ENCODE assay signal across 15 mouse cellular contexts in the genomic region with DNA sequence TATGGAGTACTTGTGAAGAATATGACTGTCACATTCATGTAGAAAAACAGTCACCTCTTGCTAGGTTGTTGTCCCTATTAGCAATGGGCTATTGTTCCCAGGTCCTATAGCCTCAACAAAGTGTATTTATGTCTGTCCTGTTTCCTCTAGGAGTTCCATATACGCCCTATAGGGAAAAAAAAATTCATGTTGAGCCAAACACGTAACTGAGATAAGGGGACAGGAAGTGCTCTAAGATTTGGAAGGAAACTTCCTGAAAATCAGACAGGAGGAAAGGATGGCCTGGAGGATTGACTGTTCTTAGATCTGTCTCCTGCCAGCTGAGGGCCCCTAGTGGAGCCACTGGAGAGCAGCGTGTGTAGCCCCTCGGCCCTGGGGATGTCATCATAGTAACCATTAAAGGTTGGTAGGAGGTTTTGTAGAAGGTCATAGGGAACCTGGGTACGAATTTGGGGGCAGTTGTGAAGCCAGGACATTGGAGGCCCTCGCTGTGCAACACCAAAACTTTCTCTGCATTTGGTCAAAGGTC. TPM values are rescaled to one million over a fixed set of nuclear protein-coding genes. Genes with fewer than 3 reads are reported as not detected.
DNase-seq lines count a peak whose midpoint lies in the region; ATAC-seq and TF ChIP-seq lines count a peak whose summit lies in the region.
"Had no signal": no experiment of that assay in that cellular context is flagged by ENCODE, and none has a peak within 500 bp of the region (broad histone marks: within the 10 kb centered on the region; RNA-seq: fewer than 3 reads in every experiment).

No protein-coding gene starts in this region.

- no peak for DNase-seq in hindbrain, postnatal 0 days (ENCODE audit: low spot score)
- no peak for DNase-seq in hindbrain, embryonic 14.5 days (ENCODE audit: low spot score)
- peak; percentile 33 for DNase-seq in ZHBTc4 (ENCODE audit: low read depth, low spot score)
- no peak for DNase-seq in left cerebral cortex, postnatal 25 days (ENCODE audit: low spot score in 2 of 2)
- DNase-seq: cerebellum, adult 9-11 months; gastrocnemius, postnatal 14 days; thymus, postnatal 25 days had no signal

- no peaks in the 10 kb centered on the region for H3K9me3 ChIP-seq in hindbrain, postnatal 0 days (ENCODE audit: low read length)
- H3K9me3 ChIP-seq in hindbrain, embryonic 14.5 days (ENCODE audit: control insufficient read depth, low read length): no peaks in the 10 kb centered on the region
- H3K9me3 ChIP-seq in liver, embryonic 16.5 days (replicated peaks; ENCODE audit: control insufficient read depth, low read length): no peaks in the 10 kb centered on the region
- H3K9me3 ChIP-seq in liver, embryonic 12.5 days (replicated peaks): no peaks in the 10 kb centered on the region
- H3K9me3 ChIP-seq: embryonic facial prominence, embryonic 12.5 days; forebrain, embryonic 13.5 days; liver, embryonic 15.5 days had no signal

- no peaks in the 10 kb centered on the region for H3K36me3 ChIP-seq in hindbrain, postnatal 0 days (ENCODE audit: insufficient read depth, low read length)
- H3K36me3 ChIP-seq in hindbrain, embryonic 14.5 days (replicated peaks; ENCODE audit: control insufficient read depth, insufficient read depth): no peaks in the 10 kb centered on the region
- H3K36me3 ChIP-seq in liver, embryonic 16.5 days (ENCODE audit: control insufficient read depth, insufficient read depth): no peaks in the 10 kb centered on the region
- no peaks in the 10 kb centered on the region for H3K36me3 ChIP-seq in liver, embryonic 12.5 days
- H3K36me3 ChIP-seq: embryonic facial prominence, embryonic 12.5 days; liver, embryonic 15.5 days had no signal

- intact Hi-C loops in left cerebral cortex, postnatal 25 days (cut with DNase I): no loop called here

- no peak overlapping the region for H3K9ac ChIP-seq in hindbrain, postnatal 0 days (replicated peaks; ENCODE audit: low read length)
- no peak overlapping the region for H3K9ac ChIP-seq in hindbrain, embryonic 14.5 days
- H3K9ac ChIP-seq in liver, embryonic 16.5 days (ENCODE audit: low read depth, low read length): no peak overlapping the region
- H3K9ac ChIP-seq in liver, embryonic 12.5 days: no peak overlapping the region
- H3K9ac ChIP-seq: embryonic facial prominence, embryonic 12.5 days; forebrain, embryonic 13.5 days; liver, embryonic 15.5 days had no signal

- WGBS in hindbrain, postnatal 0 days: 57% methylated on average over 6 of the region's 6 CpGs
- WGBS in hindbrain, embryonic 14.5 days: 58% methylated on average over 6 of the region's 6 CpGs
- WGBS in liver, embryonic 16.5 days (ENCODE audit: insufficient replicate concordance): 26% methylated on average over 6 of the region's 6 CpGs
- 26% methylated on average over 6 of the region's 6 CpGs for WGBS in liver, embryonic 12.5 days (ENCODE audit: insufficient replicate concordance)

- no peaks in the 10 kb centered on the region for H3K4me1 ChIP-seq in hindbrain, postnatal 0 days (ENCODE audit: insufficient read depth, low read length)
- H3K4me1 ChIP-seq in hindbrain, embryonic 14.5 days (replicated peaks; ENCODE audit: control insufficient read depth, insufficient read depth, low read length): no peaks in the 10 kb centered on the region
- H3K4me1 ChIP-seq in liver, embryonic 16.5 days (ENCODE audit: control insufficient read depth, low read depth, low read length): peaks cover 4% of the 10 kb centered on the region; the same call in 1 of the 2 replicates
- H3K4me1 ChIP-seq in liver, embryonic 12.5 days: peaks cover 18% of the 10 kb centered on the region
- H3K4me1 ChIP-seq: forebrain, embryonic 13.5 days had no signal

- no peaks in the 10 kb centered on the region for H3K27me3 ChIP-seq in hindbrain, postnatal 0 days (ENCODE audit: insufficient read depth, low read length)
- no peaks in the 10 kb centered on the region for H3K27me3 ChIP-seq in hindbrain, embryonic 14.5 days (ENCODE audit: control insufficient read depth, insufficient read depth, low read length)
- no peaks in the 10 kb centered on the region for H3K27me3 ChIP-seq in liver, embryonic 16.5 days (ENCODE audit: control insufficient read depth, insufficient read depth, low read depth, low read length)
- H3K27me3 ChIP-seq in liver, embryonic 12.5 days (replicated peaks): no peaks in the 10 kb centered on the region
- H3K27me3 ChIP-seq: embryonic facial prominence, embryonic 12.5 days; forebrain, embryonic 13.5 days; liver, embryonic 15.5 days had no signal

- no peak overlapping the region for H3K4me3 ChIP-seq in hindbrain, postnatal 0 days (ENCODE audit: low read length)
- no peak overlapping the region for H3K4me3 ChIP-seq in hindbrain, embryonic 14.5 days (replicated peaks; ENCODE audit: low read length)
- no peak overlapping the region for H3K4me3 ChIP-seq in liver, embryonic 16.5 days (ENCODE audit: low read depth, low read length)
- no peak overlapping the region for H3K4me3 ChIP-seq in liver, embryonic 12.5 days
- H3K4me3 ChIP-seq: embryonic facial prominence, embryonic 12.5 days; forebrain, embryonic 13.5 days; liver, embryonic 15.5 days; myocyte had no signal

- TF ChIP-seq CTCF in hindbrain, postnatal 0 days (IDR thresholded peaks at IDR 0.05; ENCODE audit: low read depth): peak; percentile 28

- ATAC-seq in hindbrain, postnatal 0 days: no peak
- ATAC-seq in hindbrain, embryonic 14.5 days (ENCODE audit: low FRiP score): no peak
- peak; percentile 30; the same call in 1 of the 2 replicates for ATAC-seq in liver, embryonic 16.5 days (ENCODE audit: low read depth)
- no peak for ATAC-seq in liver, embryonic 12.5 days
- ATAC-seq in megakaryocyte progenitor cell, adult 5-6 weeks (replicated peaks; ENCODE audit: poor library complexity): peak; percentile 29; the same call in 1 of the 2 replicates
- ATAC-seq: activated CD4-positive, CD25-positive, alpha-beta regulatory T cell, adult 4 months; forebrain, embryonic 13.5 days had no signal

- H3K4me2 ChIP-seq in hindbrain, postnatal 0 days (ENCODE audit: low read depth, low read length): no peak overlapping the region
- H3K4me2 ChIP-seq in hindbrain, embryonic 14.5 days (replicated peaks): no peak overlapping the region
- no peak overlapping the region for H3K4me2 ChIP-seq in liver, embryonic 16.5 days (ENCODE audit: low read depth, low read length)
- H3K4me2 ChIP-seq in liver, embryonic 12.5 days: no peak overlapping the region
- H3K4me2 ChIP-seq: embryonic facial prominence, embryonic 12.5 days; forebrain, embryonic 13.5 days; liver, embryonic 15.5 days had no signal

- no peak overlapping the region for H3K27ac ChIP-seq in hindbrain, postnatal 0 days
- H3K27ac ChIP-seq in hindbrain, embryonic 14.5 days: no peak overlapping the region
- no peak overlapping the region for H3K27ac ChIP-seq in liver, embryonic 16.5 days (ENCODE audit: low read length)
- H3K27ac ChIP-seq in liver, embryonic 12.5 days: no peak overlapping the region
- H3K27ac ChIP-seq: embryonic facial prominence, embryonic 12.5 days; forebrain, embryonic 13.5 days; liver, embryonic 15.5 days had no signal

RNA-seq across cellular contexts. Expression of a gene that starts 20.5 kb away (rescaled TPM):
- total RNA-seq in hindbrain, postnatal 0 days (2014; rRNA removed): 6.2 and 6.5 TPM in 2 replicates
- polyA plus RNA-seq in hindbrain, postnatal 0 days (2015; fragmentation: Nextera tagmentation; extraction: Ambion mirVana): 6.1 and 6.4 TPM in 2 replicates
- polyA plus RNA-seq in hindbrain, embryonic 14.5 days (2014; fragmentation: Nextera tagmentation; extraction: Ambion mirVana): 5.3 and 5.5 TPM in 2 replicates
- polyA plus RNA-seq in liver, embryonic 16.5 days (2015; fragmentation: Nextera tagmentation; extraction: Ambion mirVana): 16.2 and 16.6 TPM in 2 replicates
- polyA plus RNA-seq in liver, embryonic 12.5 days (2016; fragmentation: Nextera tagmentation; extraction: Ambion mirVana): 10.5 and 10.6 TPM in 2 replicates
- 3.9 and 4.5 TPM in 2 replicates for total RNA-seq in megakaryocyte progenitor cell, adult 5-6 weeks (2015)
- 1.6 and 3.9 TPM in 2 replicates for total RNA-seq in megakaryocyte progenitor cell, adult 5-6 weeks (2017)
- total RNA-seq in left cerebral cortex, postnatal 25 days (2021): 1 to 10 TPM; 7.6 to 8.6 TPM

RNA-seq across cellular contexts. Expression of a gene that starts 42.0 kb away (rescaled TPM):
- total RNA-seq in hindbrain, postnatal 0 days (2014; rRNA removed): 40.4 and 50.2 TPM in 2 replicates
- 31.3 and 33.6 TPM in 2 replicates for polyA plus RNA-seq in hindbrain, postnatal 0 days (2015; fragmentation: Nextera tagmentation; extraction: Ambion mirVana)
- polyA plus RNA-seq in hindbrain, embryonic 14.5 days (2014; fragmentation: Nextera tagmentation; extraction: Ambion mirVana): 42.0 and 49.4 TPM in 2 replicates
- polyA plus RNA-seq in liver, embryonic 16.5 days (2015; fragmentation: Nextera tagmentation; extraction: Ambion mirVana): 0.69 and 0.72 TPM in 2 replicates
- 1.1 and 2.4 TPM in 2 replicates for polyA plus RNA-seq in liver, embryonic 12.5 days (2016; fragmentation: Nextera tagmentation; extraction: Ambion mirVana)
- 0.62 and 2.8 TPM in 2 replicates for total RNA-seq in megakaryocyte progenitor cell, adult 5-6 weeks (2015)
- total RNA-seq in megakaryocyte progenitor cell, adult 5-6 weeks (2017): 0.51 and 3.7 TPM in 2 replicates
- 10 to 100 TPM; 35.0 to 39.0 TPM for total RNA-seq in left cerebral cortex, postnatal 25 days (2021)

RNA-seq across cellular contexts. Expression of a gene that starts 54.8 kb away (rescaled TPM):
- 74.2 and 124 TPM in 2 replicates for total RNA-seq in hindbrain, postnatal 0 days (2014; rRNA removed)
- 526 and 544 TPM in 2 replicates for polyA plus RNA-seq in hindbrain, postnatal 0 days (2015; fragmentation: Nextera tagmentation; extraction: Ambion mirVana)
- 502 and 544 TPM in 2 replicates for polyA plus RNA-seq in hindbrain, embryonic 14.5 days (2014; fragmentation: Nextera tagmentation; extraction: Ambion mirVana)
- polyA plus RNA-seq in liver, embryonic 16.5 days (2015; fragmentation: Nextera tagmentation; extraction: Ambion mirVana): 172 and 202 TPM in 2 replicates
- polyA plus RNA-seq in liver, embryonic 12.5 days (2016; fragmentation: Nextera tagmentation; extraction: Ambion mirVana): 309 and 314 TPM in 2 replicates
- 194 and 211 TPM in 2 replicates for total RNA-seq in megakaryocyte progenitor cell, adult 5-6 weeks (2015)
- total RNA-seq in megakaryocyte progenitor cell, adult 5-6 weeks (2017): 141 and 205 TPM in 2 replicates
- total RNA-seq in left cerebral cortex, postnatal 25 days (2021): 100 to 1,000 TPM; 161 to 185 TPM

Comparison
In these comparisons a context has a peak if more than half of its experiments do, and no peak if none do; other contexts are left out.
1. ATAC-seq: peak in liver, embryonic 16.5 days (single experiment) and megakaryocyte progenitor cell, adult 5-6 weeks (single experiment); none in hindbrain, postnatal 0 days (single experiment), hindbrain, embryonic 14.5 days (single experiment) and liver, embryonic 12.5 days (single experiment).